Mouse (Mus musculus): ENCODE data around the gene Vps13d. TPM values are rescaled to one million over a fixed set of nuclear protein-coding genes. Genes with fewer than 3 reads are reported as not detected.

Gene Vps13d
- polyA plus RNA-seq, 1 experiment, result 7.3 TPM

GRCm38 (mm10) chr4:145104917-145105316, 89.9 kb downstream of the Vps13d start:
- TF ChIP-seq POLR2A (IDR thresholded peaks at IDR 0.05; ENCODE audit: control insufficient read depth, low read depth, low read length) (no peak), CTCF (IDR thresholded peaks at IDR 0.05; ENCODE audit: control insufficient read depth, insufficient read depth, insufficient replicate concordance, low read depth, low read length) (no peak)
- H3K27ac ChIP-seq (ENCODE audit: control insufficient read depth, insufficient read depth, low read depth, low read length), result no peak overlapping the region
- no peaks in the 10 kb centered on the region for H3K36me3 ChIP-seq (ENCODE audit: control insufficient read depth, insufficient read depth, low read length)
- no peak overlapping the region for H3K4me3 ChIP-seq (ENCODE audit: control insufficient read depth, low read depth, low read length)
- H3K4me1 ChIP-seq (ENCODE audit: control insufficient read depth, insufficient read depth, low read length), result peaks cover 2% of the 10 kb centered on the region; the same call in 1 of the 2 replicates
- no peaks in the 10 kb centered on the region for H3K27me3 ChIP-seq (ENCODE audit: control insufficient read depth, insufficient read depth, low read length)

- H3K27me3 ChIP-seq (ENCODE audit: control insufficient read depth, insufficient read depth, low read length), result no peaks in the 10 kb centered on the region
- H3K4me1 ChIP-seq (ENCODE audit: control insufficient read depth, insufficient read depth, low read length), result peaks cover 2% of the 10 kb centered on the region; the same call in 1 of the 2 replicates
- H3K27ac ChIP-seq (ENCODE audit: control insufficient read depth, insufficient read depth, low read depth, low read length), result no peak overlapping the region
- H3K4me3 ChIP-seq (ENCODE audit: control insufficient read depth, low read depth, low read length), result no peak overlapping the region
- no peaks in the 10 kb centered on the region for H3K36me3 ChIP-seq (ENCODE audit: control insufficient read depth, insufficient read depth, low read length)
- TF ChIP-seq POLR2A (IDR thresholded peaks at IDR 0.05; ENCODE audit: control insufficient read depth, low read depth, low read length) (no peak), CTCF (IDR thresholded peaks at IDR 0.05; ENCODE audit: control insufficient read depth, insufficient read depth, insufficient replicate concordance, low read depth, low read length) (no peak)
These were observed 91.2 kb downstream of the Vps13d start for GRCm38 (mm10) chr4:145103617-145104016.

GRCm38 (mm10) chr4:145101823-145102718, 92.7 kb downstream of the Vps13d start:
- Histone ChIP-seq H3K27ac (ENCODE audit: control insufficient read depth, insufficient read depth, low read depth, low read length) (no peak overlapping the region), H3K27me3 (ENCODE audit: control insufficient read depth, insufficient read depth, low read length) (no peaks in the 10 kb centered on the region), H3K36me3 (ENCODE audit: control insufficient read depth, insufficient read depth, low read length) (no peaks in the 10 kb centered on the region; the same call in none of the 2 replicates), H3K4me3 (ENCODE audit: control insufficient read depth, low read depth, low read length) (no peak overlapping the region), H3K4me1 (ENCODE audit: control insufficient read depth, insufficient read depth, low read length) (peaks cover 2% of the 10 kb centered on the region; the same call in 1 of the 2 replicates)
- TF ChIP-seq POLR2A (IDR thresholded peaks at IDR 0.05; ENCODE audit: control insufficient read depth, low read depth, low read length), result no peak
- no peak for TF ChIP-seq CTCF (IDR thresholded peaks at IDR 0.05; ENCODE audit: control insufficient read depth, insufficient read depth, insufficient replicate concordance, low read depth, low read length)

GRCm38 (mm10) chr4:145099853-145100252, 95.0 kb downstream of the Vps13d start:
- no peaks in the 10 kb centered on the region for H3K27me3 ChIP-seq (ENCODE audit: control insufficient read depth, insufficient read depth, low read length)
- H3K36me3 ChIP-seq (ENCODE audit: control insufficient read depth, insufficient read depth, low read length), result no peaks in the 10 kb centered on the region; the same call in none of the 2 replicates
- peaks cover 2% of the 10 kb centered on the region; the same call in 1 of the 2 replicates for H3K4me1 ChIP-seq (ENCODE audit: control insufficient read depth, insufficient read depth, low read length)
- no peak for TF ChIP-seq CTCF (IDR thresholded peaks at IDR 0.05; ENCODE audit: control insufficient read depth, insufficient read depth, insufficient replicate concordance, low read depth, low read length)
- no peak for TF ChIP-seq POLR2A (IDR thresholded peaks at IDR 0.05; ENCODE audit: control insufficient read depth, low read depth, low read length)
- no peak overlapping the region for H3K4me3 ChIP-seq (ENCODE audit: control insufficient read depth, low read depth, low read length)
- H3K27ac ChIP-seq (ENCODE audit: control insufficient read depth, insufficient read depth, low read depth, low read length), result no peak overlapping the region

GRCm38 (mm10) chr4:145099344-145099743, 95.5 kb downstream of the Vps13d start:
- Histone ChIP-seq H3K27me3 (ENCODE audit: control insufficient read depth, insufficient read depth, low read length) (no peaks in the 10 kb centered on the region), H3K4me1 (ENCODE audit: control insufficient read depth, insufficient read depth, low read length) (peaks cover 2% of the 10 kb centered on the region; the same call in 1 of the 2 replicates), H3K4me3 (ENCODE audit: control insufficient read depth, low read depth, low read length) (no peak overlapping the region), H3K27ac (ENCODE audit: control insufficient read depth, insufficient read depth, low read depth, low read length) (no peak overlapping the region), H3K36me3 (ENCODE audit: control insufficient read depth, insufficient read depth, low read length) (no peaks in the 10 kb centered on the region; the same call in none of the 2 replicates)
- TF ChIP-seq CTCF (IDR thresholded peaks at IDR 0.05; ENCODE audit: control insufficient read depth, insufficient read depth, insufficient replicate concordance, low read depth, low read length) (no peak), POLR2A (IDR thresholded peaks at IDR 0.05; ENCODE audit: control insufficient read depth, low read depth, low read length) (no peak)

GRCm38 (mm10) chr4:145097974-145098373, 96.8 kb downstream of the Vps13d start:
- Histone ChIP-seq H3K36me3 (ENCODE audit: control insufficient read depth, insufficient read depth, low read length) (peaks cover 2% of the 10 kb centered on the region), H3K27me3 (ENCODE audit: control insufficient read depth, insufficient read depth, low read length) (no peaks in the 10 kb centered on the region), H3K4me3 (ENCODE audit: control insufficient read depth, low read depth, low read length) (no peak overlapping the region), H3K27ac (ENCODE audit: control insufficient read depth, insufficient read depth, low read depth, low read length) (no peak overlapping the region), H3K4me1 (ENCODE audit: control insufficient read depth, insufficient read depth, low read length) (peaks cover 2% of the 10 kb centered on the region; the same call in 1 of the 2 replicates)
- TF ChIP-seq POLR2A (IDR thresholded peaks at IDR 0.05; ENCODE audit: control insufficient read depth, low read depth, low read length) (no peak), CTCF (IDR thresholded peaks at IDR 0.05; ENCODE audit: control insufficient read depth, insufficient read depth, insufficient replicate concordance, low read depth, low read length) (no peak)

GRCm38 (mm10) chr4:145096481-145097039, 98.2 kb downstream of the Vps13d start:
- Histone ChIP-seq H3K4me1 (ENCODE audit: control insufficient read depth, insufficient read depth, low read length) (peaks cover 2% of the 10 kb centered on the region; the same call in 1 of the 2 replicates), H3K27ac (ENCODE audit: control insufficient read depth, insufficient read depth, low read depth, low read length) (no peak overlapping the region), H3K27me3 (ENCODE audit: control insufficient read depth, insufficient read depth, low read length) (no peaks in the 10 kb centered on the region), H3K36me3 (ENCODE audit: control insufficient read depth, insufficient read depth, low read length) (peaks cover 4% of the 10 kb centered on the region), H3K4me3 (ENCODE audit: control insufficient read depth, low read depth, low read length) (no peak overlapping the region)
- TF ChIP-seq CTCF (IDR thresholded peaks at IDR 0.05; ENCODE audit: control insufficient read depth, insufficient read depth, insufficient replicate concordance, low read depth, low read length) (no peak), POLR2A (IDR thresholded peaks at IDR 0.05; ENCODE audit: control insufficient read depth, low read depth, low read length) (no peak)

Measured in testis, adult 2 months (tissue).